Mouse (Mus musculus) mouse trophoblast stem cell (cell line): ENCODE measurements around the gene Pramel3.
"Not testable (repeated sequence)": the region's sequence is repeated elsewhere in the genome, so short reads cannot be mapped to it uniquely, and the experiment has no call there.

Experiments
- in situ Hi-C, 2 experiments: fragments of 300-500 bp; cut with MseI, MboI; formaldehyde crosslinking; loops; 2 replicates in 1 of 2; 3 replicates in 1 of 2; pipeline ENCODE4 v1.15.1; 2025

Pramel3 gene

GRCm38 (mm10) chrX:135302007-135302406 is at the start of gene Pramel3:
Gene Pramel3, plus strand, starts transcription at chrX:135302307.
- in situ Hi-C loops = not testable (repeated sequence)

GRCm38 (mm10) chrX:135360685-135361084 is 58.6 kb downstream of the Pramel3 start:
- in situ Hi-C loops = not testable (repeated sequence)

- in situ Hi-C loops = not testable (repeated sequence)
These were observed 59.8 kb downstream of the Pramel3 start for GRCm38 (mm10) chrX:135361943-135362342.
